Mouse (Mus musculus) CH12.LX (cell line): ENCODE results near the gene Wdr4. TPM values are rescaled to one million over a fixed set of nuclear protein-coding genes. Genes with fewer than 3 reads are reported as not detected.

ENCODE experiments used
- DNase-seq: peaks from one replicate; pipeline ENCODE4 v3.0.0-alpha.2; 2013; ENCODE audit errors: extremely low read depth
- H3K27ac ChIP-seq: 2 replicates; pipeline ENCODE4 v1.5.1; 2012; ENCODE audit warnings: low read depth, mild to moderate bottlenecking, control low read depth, moderate library complexity; ENCODE audit not compliant: insufficient read depth
- H3K27me3 ChIP-seq: replicated peaks from 2 replicates; pipeline ENCODE3; 2012; ENCODE audit warnings: inconsistent platforms
- H3K36me3 ChIP-seq, 2 experiments: replicated peaks in 1 of 2; 2 replicates each; pipeline versions ENCODE3 to v1.6.1; 2012; ENCODE audit warnings: inconsistent platforms in 1 of 2, low read length in 1 of 2, mild to moderate bottlenecking in 1 of 2, mixed read lengths in 1 of 2, moderate library complexity in 1 of 2; ENCODE audit not compliant: control insufficient read depth in 1 of 2, insufficient read depth in 1 of 2
- H3K4me1 ChIP-seq, 2 experiments: 2 replicates each; pipeline ENCODE4 v1.6.1; 2012; ENCODE audit warnings: inconsistent platforms in 1 of 2, moderate library complexity in 1 of 2; ENCODE audit not compliant: insufficient read depth in 2 of 2, control insufficient read depth in 1 of 2
- H3K4me2 ChIP-seq: 2 replicates; pipeline ENCODE4 v1.6.1; 2012; ENCODE audit warnings: low read depth, mild to moderate bottlenecking, control low read depth; ENCODE audit not compliant: poor library complexity, insufficient read depth, severe bottlenecking
- H3K4me3 ChIP-seq, 3 experiments: fragments of 150-350 bp in 1 of 3; sonication (generic) in 1 of 3; replicated peaks in 1 of 3; 2 replicates each; pipeline versions ENCODE3 to v1.5.1; 2011 to 2012; ENCODE audit warnings: low read depth in 2 of 3, low read length in 2 of 3, mild to moderate bottlenecking in 2 of 3, moderate library complexity in 2 of 3, control low read depth in 1 of 3, improper control_type of control experiment in 1 of 3, inconsistent platforms in 1 of 3, mixed read lengths in 1 of 3; ENCODE audit not compliant: poor library complexity in 1 of 3
- H3K79me2 ChIP-seq: replicated peaks from 2 replicates; pipeline ENCODE4 v1.6.1; 2012; ENCODE audit warnings: mild to moderate bottlenecking, moderate library complexity; ENCODE audit not compliant: control insufficient read depth, poor library complexity, insufficient read depth, severe bottlenecking; ENCODE audit errors: extremely low read depth
- H3K9ac ChIP-seq: 2 replicates; pipeline ENCODE4 v1.6.1; 2012; ENCODE audit warnings: low read depth, mild to moderate bottlenecking, control low read depth, moderate library complexity; ENCODE audit not compliant: insufficient read depth
- H3K9me3 ChIP-seq: replicated peaks from 2 replicates; pipeline ENCODE3; 2012; ENCODE audit warnings: low read length, inconsistent platforms, mixed read lengths
- BHLHE40 ChIP-seq: IDR thresholded peaks from 2 replicates; pipeline ENCODE4 v1.6.1; 2011; ENCODE audit warnings: mild to moderate bottlenecking, low read depth, low read length, improper control_type of control experiment
- CHD2 ChIP-seq: IDR thresholded peaks from 2 replicates; pipeline ENCODE4 v1.6.1; 2011; ENCODE audit warnings: low read length, improper control_type of control experiment
- CTCF ChIP-seq, 2 experiments: IDR thresholded peaks in 1 of 2; conservative IDR thresholded peaks in 1 of 2; 2 replicates each; pipeline ENCODE4 v1.5.1; 2011 to 2012; ENCODE audit warnings: low read depth in 2 of 2, low read length in 2 of 2, improper control_type of control experiment in 1 of 2, inconsistent platforms in 1 of 2, mild to moderate bottlenecking in 1 of 2, moderate library complexity in 1 of 2
- E2F4 ChIP-seq: IDR thresholded peaks from 2 replicates; pipeline ENCODE4 v1.6.1; 2011; ENCODE audit warnings: low read depth, low read length, improper control_type of control experiment; ENCODE audit not compliant: insufficient replicate concordance
- ELF1 ChIP-seq: IDR thresholded peaks from 2 replicates; pipeline ENCODE4 v1.6.1; 2014; ENCODE audit warnings: low read depth, mild to moderate bottlenecking, inconsistent platforms, low read length, improper control_type of control experiment
- ETS1 ChIP-seq: conservative IDR thresholded peaks from 2 replicates; pipeline ENCODE4 v1.6.1; 2012; ENCODE audit warnings: low read depth, mild to moderate bottlenecking, inconsistent platforms, low read length, improper control_type of control experiment, moderate library complexity
- KAT2A ChIP-seq: IDR thresholded peaks from 2 replicates; pipeline ENCODE4 v1.6.1; 2012; ENCODE audit warnings: low read length, improper control_type of control experiment, inconsistent platforms; ENCODE audit not compliant: insufficient replicate concordance
- MAX ChIP-seq: IDR thresholded peaks from 2 replicates; pipeline ENCODE4 v1.6.1; 2011; ENCODE audit warnings: low read length, improper control_type of control experiment
- MEF2A ChIP-seq: IDR thresholded peaks from 2 replicates; pipeline ENCODE4 v1.6.1; 2014; ENCODE audit warnings: low read depth, mild to moderate bottlenecking, inconsistent platforms, low read length, improper control_type of control experiment, borderline replicate concordance
- MXI1 ChIP-seq: IDR thresholded peaks from 2 replicates; pipeline ENCODE4 v1.6.1; 2011; ENCODE audit warnings: mild to moderate bottlenecking, low read depth, low read length, improper control_type of control experiment
- MYC ChIP-seq: IDR thresholded peaks from 2 replicates; pipeline ENCODE4 v1.6.1; 2011; ENCODE audit warnings: low read depth, mild to moderate bottlenecking, improper control_type of control experiment, low read length
- NRF1 ChIP-seq: IDR thresholded peaks from 2 replicates; pipeline ENCODE4 v1.6.1; 2014; ENCODE audit warnings: low read depth, mild to moderate bottlenecking, inconsistent platforms, low read length, improper control_type of control experiment, moderate library complexity
- SMC3 ChIP-seq: IDR thresholded peaks from 2 replicates; pipeline ENCODE4 v1.6.1; 2011; ENCODE audit warnings: low read depth, low read length, improper control_type of control experiment
- USF1 ChIP-seq: IDR thresholded peaks from 2 replicates; pipeline ENCODE4 v1.6.1; 2014; ENCODE audit warnings: low read depth, mild to moderate bottlenecking, inconsistent platforms, low read length, improper control_type of control experiment
- USF2 ChIP-seq: conservative IDR thresholded peaks from 2 replicates; pipeline ENCODE4 v1.6.1; 2011; ENCODE audit warnings: low read depth, low read length, improper control_type of control experiment
- ZC3H11A ChIP-seq: IDR thresholded peaks from 2 replicates; pipeline ENCODE4 v1.6.1; 2012; ENCODE audit warnings: low read depth, mild to moderate bottlenecking, inconsistent platforms, low read length, improper control_type of control experiment
- ZKSCAN1 ChIP-seq: IDR thresholded peaks from 2 replicates; pipeline ENCODE4 v1.6.1; 2012; ENCODE audit warnings: low read depth, inconsistent platforms, low read length, improper control_type of control experiment, borderline replicate concordance
- dilution Hi-C: fragments of 300-500 bp; cut with MboI; formaldehyde crosslinking; loops from 2 replicates; pipeline ENCODE4 v1.14.3; 2020; ENCODE audit warnings: low sequenced_read_pairs; ENCODE audit not compliant: extremely low pct_unique_long_range_greater_than_20kb, extremely low pct_ligation_motif_present
- in situ Hi-C: fragments of 300-500 bp; cut with MboI; formaldehyde crosslinking; loops from 3 replicates; pipeline ENCODE4 v1.14.3; 2019; ENCODE audit warnings: low sequenced_read_pairs, low pct_ligation_motif_present, low pct_unique_long_range_greater_than_20kb, mixed read lengths
- polyA plus RNA-seq: library from polyadenylated mRNA; unstranded; fragments of >175 nt; gene quantifications from 2 replicates; pipeline ENCODE4 v1.2.1, GENCODE M21; 2012; ENCODE audit warnings: low read depth; ENCODE audit not compliant: insufficient read length
- total RNA-seq, 2 experiments: library from RNA; depleted of rRNA; stranded (reverse); fragments of 300-350 nt in 1 of 2; fragments of >200 nt in 1 of 2; gene quantifications; 2 replicates each; pipeline ENCODE4 v1.2.3; 2012 to 2014

Wdr4 gene
- total and polyA plus RNA-seq, 3 experiments: 48.3 to 56.2 (median 51.4) TPM

- H3K4me1 ChIP-seq: peaks cover 2 to 30% of the 10 kb centered on the region in 2 experiments; a peak in 2 of 4 replicates
- in situ Hi-C loops: no loop called here
- H3K27me3 ChIP-seq: no peaks in the 10 kb centered on the region
- peak overlapping the region; percentile 67 for H3K9ac ChIP-seq
- no peak overlapping the region for H3K27ac ChIP-seq
- H3K9me3 ChIP-seq: no peaks in the 10 kb centered on the region
- TF ChIP-seq USF2 (peak; percentile 59; the same call in 1 of the 2 replicates), BHLHE40 (peak; percentile 78), ZC3H11A (no peak), CHD2 (peak; percentile 79; the same call in 1 of the 2 replicates), MXI1 (0 out of 2 replicates have a peak, but pooled peaks have one; percentile 24), ELF1 (no peak), NRF1 (no peak), KAT2A (0 out of 2 replicates have a peak, but pooled peaks have one; percentile 12), MAX (peak; percentile 33; the same call in 1 of the 2 replicates), USF1 (peak; percentile 68), MYC (0 out of 2 replicates have a peak, but pooled peaks have one; percentile 18)
- H3K36me3 ChIP-seq: peaks cover 16 to 35% of the 10 kb centered on the region in 2 experiments
- peak overlapping the region; percentile 63 to 93 (median 66) for H3K4me3 ChIP-seq
- peak overlapping the region; percentile 47 for H3K4me2 ChIP-seq
- dilution Hi-C loops: no loop called here
- peak; percentile 76 for DNase-seq
- H3K79me2 ChIP-seq: peaks cover 26% of the 10 kb centered on the region
Measured at GRCm38 (mm10) chr17:31520895-31521294, 1.1 kb upstream of the Wdr4 start.

GRCm38 (mm10) chr17:31519344-31519945 is 335 bp downstream of the Wdr4 start:
- in situ Hi-C loops (loop anchor here (10.0 kb wide), 1 partner anchor 145 kb away; no protein-coding TSS in a partner anchor), dilution Hi-C loops (no loop called here)
- H3K9me3 ChIP-seq: no peaks in the 10 kb centered on the region
- peak overlapping the region; percentile 39; the same call in 1 of the 2 replicates for H3K4me2 ChIP-seq
- H3K36me3 ChIP-seq: peaks cover 13 to 22% of the 10 kb centered on the region in 2 experiments
- TF ChIP-seq SMC3: peak; percentile 10; the same call in 1 of the 2 replicates
- TF ChIP-seq MEF2A: no peak
- TF ChIP-seq ZKSCAN1: no peak
- peak in 1 of 2 experiments; percentile 35; a peak in 2 of 4 replicates for TF ChIP-seq CTCF (conservative IDR thresholded peaks at IDR 0.05 in 1 of 2, IDR thresholded peaks at IDR 0.05 in 1 of 2; ENCODE audit: low read depth in 2 of 2, low read length in 2 of 2)
- no peak for TF ChIP-seq E2F4
- TF ChIP-seq ETS1: no peak
- no peak for TF ChIP-seq ELF1
- H3K79me2 ChIP-seq: peaks cover 18% of the 10 kb centered on the region
- H3K4me1 ChIP-seq: peaks cover 2 to 29% of the 10 kb centered on the region in 2 experiments; a peak in 2 of 4 replicates
- no peak for DNase-seq
- H3K4me3 ChIP-seq: peak overlapping the region; percentile 56 to 93 (median 73)
- no peak overlapping the region for H3K27ac ChIP-seq
- H3K9ac ChIP-seq: peak overlapping the region; percentile 34; the same call in 1 of the 2 replicates
- H3K27me3 ChIP-seq: no peaks in the 10 kb centered on the region
